Mouse (Mus musculus) frontal cortex, postnatal 25 days (tissue): Measurements from ENCODE around the gene Depp1.

Experiments used
- DNase-seq, 2 experiments: peaks; one replicate each; pipeline ENCODE4 v3.0.0; 2022; ENCODE audit warnings: low spot score in 2 of 2

Depp1 gene

DNA sequence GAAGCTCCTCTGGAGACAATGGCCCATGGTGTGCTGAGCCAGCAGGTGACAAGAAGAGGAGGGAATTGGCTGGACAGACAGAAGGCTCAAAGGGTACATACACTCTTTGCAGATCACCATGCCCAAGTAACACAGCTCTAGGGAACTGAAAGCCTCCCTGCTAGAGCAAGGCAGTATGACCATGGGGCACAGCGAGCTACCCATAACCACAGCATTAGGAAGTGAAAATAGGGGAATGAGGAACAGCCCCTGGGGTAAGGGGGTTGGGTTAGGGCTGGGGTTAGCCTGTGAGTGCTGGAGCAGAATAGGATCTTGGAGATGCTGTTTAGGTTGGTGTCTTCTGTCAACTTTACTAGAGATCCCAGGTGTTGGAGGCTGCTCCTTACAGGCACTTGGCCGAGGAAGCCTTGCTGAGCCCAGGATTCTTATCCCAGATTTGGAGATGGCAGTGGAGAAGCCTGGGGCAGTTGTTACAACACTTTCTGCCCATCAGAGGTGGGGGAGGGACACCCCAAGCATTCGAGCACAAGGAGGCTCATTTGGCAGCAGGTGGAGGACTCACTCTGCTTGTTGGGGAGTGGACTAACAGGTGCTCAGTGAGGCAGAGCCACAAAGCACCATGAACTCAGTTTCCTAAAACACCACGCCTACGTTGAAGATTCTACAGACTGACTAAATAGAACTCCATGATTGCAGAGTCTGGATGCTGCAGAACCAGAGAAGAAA lies 29.3 kb downstream of the Depp1 start:
- DNase-seq = no peak

DNA sequence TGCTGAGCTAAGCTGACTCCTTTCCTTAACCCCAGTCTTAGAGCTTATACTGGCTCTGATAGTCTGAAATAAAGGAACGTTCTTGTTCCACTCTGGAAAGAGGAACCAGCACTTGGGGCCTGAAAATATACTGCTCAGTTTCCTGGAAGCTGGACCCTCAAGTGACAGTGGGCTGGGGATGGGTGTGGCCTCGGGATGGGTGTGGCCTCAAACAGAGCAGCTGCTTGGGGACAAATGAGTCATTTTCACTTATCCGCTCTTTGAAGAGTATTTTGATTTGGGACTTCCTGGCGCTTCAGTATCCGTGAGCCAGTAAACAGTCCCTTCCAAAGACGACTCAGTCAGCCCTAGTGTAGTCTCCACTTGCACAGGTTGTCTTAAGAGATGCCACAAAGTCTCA lies 31.9 kb downstream of the Depp1 start:
- no peak for DNase-seq

DNA sequence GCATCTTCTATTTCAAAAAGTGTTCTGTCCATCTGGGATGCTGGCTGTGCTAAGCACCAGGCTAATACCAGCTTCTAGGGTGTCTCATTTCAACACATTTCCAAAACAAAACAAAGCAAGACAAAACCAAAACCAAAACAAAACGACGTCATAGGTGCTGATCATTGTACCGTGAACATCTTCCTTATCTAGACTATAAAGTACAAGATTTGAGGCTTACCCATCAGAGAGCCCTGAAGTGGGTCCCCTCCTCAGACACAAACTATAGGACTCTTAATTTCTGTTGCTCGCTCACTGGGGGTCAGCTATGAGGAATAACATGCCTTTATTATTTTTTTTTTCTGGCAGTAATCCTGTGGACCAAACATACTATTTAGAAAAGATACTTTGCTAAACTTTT lies 43.2 kb downstream of the Depp1 start:
- DNase-seq = no peak

DNA sequence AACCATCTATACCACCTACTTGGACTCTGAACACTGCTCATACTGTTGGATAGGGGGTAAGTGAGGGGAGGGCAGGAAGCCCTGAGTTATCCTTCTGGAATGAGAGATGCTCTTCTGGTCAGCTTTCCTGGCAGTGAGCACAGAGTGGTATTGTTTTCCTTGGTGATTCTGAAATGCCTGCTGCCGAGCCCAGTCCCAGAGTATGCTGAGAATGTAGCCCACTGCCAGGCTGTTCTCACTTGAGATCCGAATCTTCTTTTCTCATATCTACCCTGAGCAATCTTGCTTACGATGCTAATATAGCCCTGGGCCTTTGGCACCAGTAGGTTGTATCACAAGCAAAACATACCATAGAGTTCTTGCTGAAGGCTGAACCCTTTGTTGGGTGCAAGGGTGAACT lies 43.9 kb downstream of the Depp1 start:
- DNase-seq = no peak

DNA sequence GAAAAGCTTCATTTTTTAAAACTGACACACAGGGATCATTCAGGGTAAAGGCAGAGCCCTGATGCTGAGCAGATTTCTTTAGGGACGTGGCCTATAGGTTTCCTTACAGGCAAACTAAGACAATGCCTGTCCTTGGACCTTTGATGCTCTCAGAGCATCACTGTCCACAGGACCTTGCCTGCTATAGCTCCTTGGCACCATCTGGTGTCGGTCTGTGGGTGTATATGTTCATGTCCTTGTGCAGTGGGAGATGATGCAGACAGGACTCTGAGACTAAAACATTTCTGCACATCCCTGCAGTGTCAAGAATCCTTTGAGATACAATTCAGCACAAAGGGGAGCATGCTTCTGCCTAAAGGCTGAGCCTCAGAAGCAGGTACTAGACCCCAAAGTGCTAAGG lies 47.0 kb downstream of the Depp1 start:
- no peak for DNase-seq

DNA sequence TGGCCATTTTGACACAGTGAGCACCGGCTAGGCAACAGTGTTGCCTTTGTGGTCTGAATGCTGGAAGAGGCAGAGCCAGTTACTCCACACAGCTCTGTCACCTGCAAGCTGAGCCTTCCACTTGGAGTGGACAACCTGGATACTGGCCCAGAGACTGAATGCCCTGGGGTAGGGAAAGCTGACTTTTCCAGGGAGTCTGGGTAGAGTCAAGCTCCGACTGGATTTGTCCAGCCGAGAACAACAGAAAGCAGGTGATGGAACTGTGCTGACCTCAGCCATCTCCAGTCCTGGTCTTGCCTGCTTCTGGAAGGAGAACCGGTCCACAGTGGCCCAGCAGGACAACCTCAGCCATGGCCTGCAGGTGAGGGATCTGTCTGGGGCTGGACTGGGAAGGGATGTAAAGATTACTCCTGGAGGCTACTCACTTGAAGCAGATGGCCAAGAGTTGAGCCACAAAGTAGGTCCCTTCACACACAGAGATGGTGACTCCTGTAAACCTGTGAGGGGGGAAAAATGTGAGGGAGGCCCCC lies 47.6 kb downstream of the Depp1 start:
- no peak for DNase-seq

DNA sequence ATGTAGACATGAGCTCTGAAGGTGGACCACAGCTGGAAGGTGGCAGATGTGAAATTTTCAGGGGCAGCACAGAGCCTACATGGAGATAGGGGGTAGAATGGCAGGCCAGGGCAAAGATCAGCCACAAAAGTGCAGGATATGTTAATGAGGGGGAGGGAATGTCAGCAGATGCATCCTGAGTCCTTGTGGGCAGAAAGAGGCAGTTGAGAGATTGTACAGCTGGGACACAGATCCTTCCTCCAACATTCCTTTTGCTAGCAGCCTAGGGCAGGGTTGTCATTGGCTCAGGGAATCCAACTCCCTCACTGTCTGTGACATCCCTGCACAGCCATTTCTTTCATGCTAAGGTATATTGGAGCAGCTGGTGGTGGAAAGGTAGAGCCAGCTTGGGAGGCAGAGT lies 50.4 kb downstream of the Depp1 start:
- no peak for DNase-seq
